Mouse (Mus musculus) urinary bladder, postnatal 4 days (tissue): Measurements from ENCODE around the gene Cnppd1.
A peak's percentile ranks its signal among the peaks of the same experiment; 100 is the strongest.

ENCODE experiments used
- DNase-seq, 2 experiments: peaks; one replicate each; pipeline ENCODE4 v3.0.0; 2021 to 2022; ENCODE audit warnings: low spot score in 2 of 2

Gene Cnppd1

GRCm38 (mm10) chr1:75147411-75148135 is 5.1 kb upstream of the Cnppd1 start:
- no peak for DNase-seq

DNA sequence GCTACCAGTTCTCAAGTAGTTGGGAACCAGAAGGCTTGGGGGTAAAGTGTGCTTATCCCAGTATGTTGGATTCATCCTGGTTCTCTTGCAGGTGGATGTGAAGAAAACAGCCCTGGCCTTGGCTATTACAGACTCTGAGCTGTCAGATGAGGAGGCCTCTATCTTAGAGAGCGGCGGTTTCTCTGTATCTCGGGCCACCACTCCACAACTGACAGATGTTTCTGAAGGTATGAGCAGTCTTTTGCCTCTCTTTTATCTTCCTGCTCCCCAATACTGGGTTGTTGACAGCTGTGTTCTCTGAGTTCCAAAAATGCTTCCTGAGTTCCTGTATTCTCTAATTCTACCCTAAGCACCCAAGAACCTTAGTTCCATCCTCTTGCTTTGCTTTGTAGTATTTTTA is 3.1 kb upstream of the Cnppd1 start:
- no peak for DNase-seq

- peak; percentile 60 to 73 for DNase-seq
Observed at GRCm38 (mm10) chr1:75141486-75142190, 873 bp downstream of the Cnppd1 start.

GRCm38 (mm10) chr1:75140601-75141190 is 1.8 kb downstream of the Cnppd1 start:
- DNase-seq = no peak

GRCm38 (mm10) chr1:75138448-75138847 is 4.1 kb downstream of the Cnppd1 start:
- DNase-seq = no peak

- DNase-seq = no peak
Observed at GRCm38 (mm10) chr1:75136730-75137129, 5.8 kb downstream of the Cnppd1 start.

GRCm38 (mm10) chr1:75136293-75136692 is 6.2 kb downstream of the Cnppd1 start:
- no peak for DNase-seq

DNA sequence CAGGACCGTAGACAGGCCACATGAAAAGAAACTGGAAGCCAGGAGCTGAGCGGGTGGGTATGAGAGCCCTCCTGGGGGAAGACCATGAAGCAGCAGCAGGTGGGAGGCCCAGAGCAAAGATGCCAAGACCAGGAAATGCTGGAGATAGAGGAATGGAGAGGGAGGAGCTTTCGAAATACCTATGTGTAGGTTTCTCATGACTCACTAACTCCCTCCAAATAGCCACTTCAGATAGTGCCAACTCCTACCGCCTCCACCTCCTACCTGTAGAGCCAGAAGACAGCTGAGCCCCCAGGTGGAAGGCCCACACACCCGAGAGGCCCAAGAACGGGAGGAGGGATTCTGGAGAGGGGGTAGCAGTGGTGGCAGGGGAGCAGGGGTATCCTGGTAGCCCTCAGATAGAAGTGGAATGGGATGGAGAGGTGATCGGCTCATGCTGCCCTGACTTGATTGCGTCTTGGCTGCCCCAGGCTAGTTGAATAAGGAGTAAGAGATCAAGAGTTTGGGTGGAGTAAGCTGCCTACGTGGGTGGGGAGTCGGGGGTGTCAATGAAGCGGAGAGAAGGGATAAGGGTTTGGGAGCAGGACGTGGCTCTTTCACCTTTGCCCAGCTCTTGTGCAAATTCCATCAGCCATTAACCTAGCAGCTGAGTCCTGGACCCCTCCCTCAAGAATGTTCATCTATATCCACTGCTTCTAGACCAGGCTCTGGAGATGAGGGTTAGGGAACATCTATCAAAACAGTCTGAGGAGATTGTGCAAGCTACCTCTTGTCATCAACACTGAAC is 8.9 kb downstream of the Cnppd1 start, which contains the start of gene Slc23a3:
TSS of gene Slc23a3 (minus strand) at position 470 of the 787 bp plus-strand sequence.
- DNase-seq = no peak

GRCm38 (mm10) chr1:75128641-75129040 is 13.9 kb downstream of the Cnppd1 start:
- no peak for DNase-seq

GRCm38 (mm10) chr1:75125418-75125817 is 17.1 kb downstream of the Cnppd1 start:
- DNase-seq = no peak

GRCm38 (mm10) chr1:75124346-75125321 is 17.9 kb downstream of the Cnppd1 start, which contains the start of gene Nhej1:
Nhej1 (minus strand) TSS chr1:75125200.
- DNase-seq = peak; percentile 94 to 95

- DNase-seq = no peak
Observed at GRCm38 (mm10) chr1:75122211-75122610, 20.3 kb downstream of the Cnppd1 start.
